Mouse (Mus musculus) small intestine, adult 2 months (tissue): ENCODE data around the gene Tfpi.

Experiments used
- CTCF ChIP-seq: fragments of 200-500 bp; IDR thresholded peaks from 2 replicates; pipeline ENCODE4 v1.5.1; 2012; ENCODE audit warnings: low read depth, mild to moderate bottlenecking, control low read depth, inconsistent platforms, low read length, moderate library complexity, mixed read lengths; ENCODE audit not compliant: insufficient replicate concordance, insufficient read length; ENCODE audit errors: extremely low read depth
- POLR2A ChIP-seq: fragments of 200-500 bp; IDR thresholded peaks from 2 replicates; pipeline ENCODE4 v1.6.1; 2012; ENCODE audit warnings: low read depth, mild to moderate bottlenecking, control low read depth, inconsistent platforms, low read length, moderate library complexity

- no peak for TF ChIP-seq CTCF
- TF ChIP-seq POLR2A, result no peak
Observed at GRCm38 (mm10) chr2:84402713-84403112, 73.9 kb downstream of the Tfpi start.
